Mouse (Mus musculus): ENCODE measurements around the gene Wasf3.
"Not testable (repeated sequence)": the region's sequence is repeated elsewhere in the genome, so short reads cannot be mapped to it uniquely, and the experiment has no call there.

Wasf3 gene

DNA sequence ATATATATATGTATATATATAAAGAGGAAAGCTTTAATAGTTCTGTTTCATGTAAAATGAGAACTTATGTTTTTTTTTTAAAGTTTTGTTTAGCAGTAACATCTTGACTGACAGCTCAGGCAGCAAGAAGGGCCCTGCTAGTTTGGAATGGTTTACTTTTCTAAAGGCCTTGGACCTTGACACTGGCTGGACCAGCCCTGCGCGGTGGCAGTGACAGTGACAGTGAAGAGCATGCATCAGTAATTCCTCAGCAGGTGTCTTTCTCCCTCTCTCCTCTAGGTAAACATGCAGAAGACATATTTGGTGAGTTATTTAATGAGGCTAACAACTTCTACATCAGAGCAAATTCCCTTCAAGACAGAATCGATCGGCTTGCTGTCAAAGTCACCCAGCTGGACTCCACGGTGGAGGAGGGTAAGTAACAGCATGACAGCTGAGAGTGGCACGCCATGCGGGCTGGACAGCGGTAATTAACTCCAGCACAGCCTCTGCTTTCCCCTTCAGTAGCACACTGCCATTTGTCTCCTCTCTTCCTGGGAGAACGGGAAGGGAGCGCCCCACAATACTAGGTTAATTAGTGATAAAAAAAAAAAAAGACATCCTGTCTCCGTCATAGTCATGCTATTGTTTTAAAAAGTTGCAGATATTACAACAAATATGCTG is 66.9 kb downstream of the Wasf3 start:
- no peak for DNase-seq (ENCODE audit: low read depth, low spot score)
- Histone ChIP-seq H3K36me3 (ENCODE audit: control insufficient read depth, insufficient read depth, low read length, poor library complexity, severe bottlenecking) (no peaks in the 10 kb centered on the region), H3K27me3 (ENCODE audit: control insufficient read depth, insufficient read depth, low read length, poor library complexity, severe bottlenecking) (no peaks in the 10 kb centered on the region; the same call in 1 of the 2 replicates)

DNA sequence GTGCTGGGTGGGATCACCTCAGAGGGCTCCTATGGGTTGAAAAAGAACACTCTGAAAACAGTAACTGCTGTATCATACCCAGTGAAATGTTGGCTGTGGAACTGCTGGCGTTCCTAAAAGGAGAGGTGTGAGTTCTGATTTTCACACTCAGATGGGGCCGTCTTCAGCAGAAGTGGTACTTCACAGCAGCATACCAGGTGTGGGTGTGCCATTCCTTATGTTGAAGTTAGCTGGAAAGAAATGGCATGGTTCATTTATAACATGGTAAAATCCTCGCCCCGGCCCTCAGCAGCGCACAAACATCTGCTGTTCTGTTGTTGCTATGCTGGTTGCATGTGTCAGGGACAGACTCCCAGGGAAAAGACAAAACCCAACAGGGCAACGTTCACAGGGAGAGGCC is 68.8 kb downstream of the Wasf3 start:
- DNase-seq (ENCODE audit: low read depth, low spot score): no peak
- Histone ChIP-seq H3K27me3 (ENCODE audit: control insufficient read depth, insufficient read depth, low read length, poor library complexity, severe bottlenecking) (no peaks in the 10 kb centered on the region; the same call in 1 of the 2 replicates), H3K36me3 (ENCODE audit: control insufficient read depth, insufficient read depth, low read length, poor library complexity, severe bottlenecking) (no peaks in the 10 kb centered on the region)

DNA sequence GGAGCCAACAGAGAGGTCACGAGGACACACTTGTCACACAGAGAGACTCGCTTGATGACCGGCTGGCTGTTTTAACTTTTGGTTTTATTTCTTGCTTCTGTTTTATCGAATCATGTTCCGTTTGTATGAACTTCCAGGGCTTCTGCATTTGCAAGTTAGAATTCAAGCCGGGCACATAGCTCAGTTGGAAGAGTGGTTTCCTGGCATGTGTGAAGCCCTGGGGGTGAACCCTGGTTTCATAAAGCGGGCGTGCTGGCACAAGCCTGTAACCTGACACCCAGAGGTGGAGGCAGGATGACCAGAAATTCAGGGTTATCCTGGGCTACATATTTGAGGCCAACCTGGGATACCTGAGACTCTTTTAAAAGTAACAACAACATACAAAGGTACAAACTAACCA is 76.8 kb downstream of the Wasf3 start:
- no peak for DNase-seq (ENCODE audit: low read depth, low spot score)
- Histone ChIP-seq H3K27me3 (ENCODE audit: control insufficient read depth, insufficient read depth, low read length, poor library complexity, severe bottlenecking) (no peaks in the 10 kb centered on the region; the same call in 1 of the 2 replicates), H3K36me3 (ENCODE audit: control insufficient read depth, insufficient read depth, low read length, poor library complexity, severe bottlenecking) (no peaks in the 10 kb centered on the region)

DNA sequence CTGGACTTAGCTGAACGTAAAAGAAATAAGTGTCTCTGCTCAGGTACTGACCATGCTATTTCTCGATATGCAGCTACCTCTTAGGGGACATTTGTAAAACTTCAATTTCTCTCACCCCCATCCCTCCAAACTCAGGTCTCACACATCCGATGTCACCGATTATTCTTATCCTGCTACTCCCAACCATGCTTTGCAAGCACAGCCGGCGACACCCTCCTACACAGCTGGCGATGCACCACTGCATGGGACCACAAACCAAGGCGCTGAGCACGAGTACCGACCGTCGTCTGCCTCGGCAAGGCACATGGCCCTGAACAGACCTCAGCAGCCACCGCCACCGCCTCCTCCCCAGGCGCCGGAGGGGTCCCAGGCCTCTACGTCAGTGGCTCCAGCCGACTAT is 81.9 kb downstream of the Wasf3 start:
- H3K36me3 ChIP-seq (ENCODE audit: control insufficient read depth, insufficient read depth, low read length, poor library complexity, severe bottlenecking): no peaks in the 10 kb centered on the region
- H3K27me3 ChIP-seq (ENCODE audit: control insufficient read depth, insufficient read depth, low read length, poor library complexity, severe bottlenecking): no peaks in the 10 kb centered on the region
- no peak for DNase-seq (ENCODE audit: low read depth, low spot score)

DNA sequence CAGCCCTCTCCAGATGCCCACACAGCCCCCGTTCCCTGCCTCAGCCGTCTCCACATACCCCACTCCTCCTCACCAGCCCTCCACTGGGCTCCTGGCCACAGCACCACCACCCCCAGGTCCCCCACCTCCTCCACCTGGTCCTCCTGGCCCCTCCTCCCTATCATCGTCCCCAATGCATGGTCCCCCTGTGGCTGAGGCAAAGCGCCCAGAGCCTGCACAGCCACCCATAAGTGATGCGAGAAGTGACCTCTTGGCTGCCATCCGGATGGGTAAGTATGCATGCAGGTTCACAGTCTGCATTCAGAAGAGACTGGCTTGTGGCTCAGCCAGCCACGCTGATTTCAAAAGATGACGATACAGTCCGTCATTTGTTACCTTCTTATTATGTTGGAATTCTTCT is 83.5 kb downstream of the Wasf3 start:
- Histone ChIP-seq H3K27me3 (ENCODE audit: control insufficient read depth, insufficient read depth, low read length, poor library complexity, severe bottlenecking) (no peaks in the 10 kb centered on the region), H3K36me3 (ENCODE audit: control insufficient read depth, insufficient read depth, low read length, poor library complexity, severe bottlenecking) (no peaks in the 10 kb centered on the region)
- DNase-seq (ENCODE audit: low read depth, low spot score): no peak

DNA sequence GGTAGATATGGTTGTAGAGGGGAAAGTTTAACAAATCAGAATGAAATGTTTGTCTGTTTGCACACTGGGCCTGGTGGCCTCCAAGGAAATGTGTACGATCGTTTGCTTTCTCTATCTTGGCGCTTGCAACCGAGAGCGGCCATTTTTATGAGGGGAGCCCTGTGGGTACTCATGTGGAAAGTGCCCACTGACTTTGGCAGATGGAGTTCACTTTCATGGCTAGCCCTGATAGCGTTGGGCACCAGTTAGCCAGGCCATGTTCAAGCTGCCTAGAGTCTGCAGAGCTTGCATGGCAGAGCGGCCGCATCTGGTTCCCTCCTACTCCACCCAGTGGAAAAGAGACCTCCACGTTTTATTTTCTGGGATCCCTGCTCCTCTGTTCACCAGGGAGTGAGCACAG is 86.0 kb downstream of the Wasf3 start:
- H3K27me3 ChIP-seq (ENCODE audit: control insufficient read depth, insufficient read depth, low read length, poor library complexity, severe bottlenecking): peaks cover 1% of the 10 kb centered on the region; the same call in 1 of the 2 replicates
- DNase-seq (ENCODE audit: low read depth, low spot score): no peak
- no peaks in the 10 kb centered on the region for H3K36me3 ChIP-seq (ENCODE audit: control insufficient read depth, insufficient read depth, low read length, poor library complexity, severe bottlenecking)

DNA sequence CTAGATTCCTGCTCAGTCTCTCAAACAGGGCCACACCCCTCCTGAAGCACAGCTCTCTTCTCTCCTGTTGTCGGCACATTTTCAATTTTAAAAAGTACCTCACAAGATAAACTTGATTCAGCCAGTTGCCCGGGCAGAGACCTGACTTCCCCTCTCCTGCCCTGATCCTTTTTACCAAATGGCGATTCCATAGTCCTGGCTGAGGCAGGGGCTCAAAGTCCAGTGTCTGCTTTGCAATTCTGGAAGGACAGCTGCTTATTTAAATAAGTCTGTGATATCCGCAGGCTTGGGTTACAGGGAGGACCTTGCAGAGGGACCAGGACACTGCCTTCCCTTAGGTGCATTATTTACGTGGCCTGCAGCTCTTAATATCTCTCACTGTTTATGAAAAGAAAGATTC is 86.5 kb downstream of the Wasf3 start:
- no peak for DNase-seq (ENCODE audit: low read depth, low spot score)
- Histone ChIP-seq H3K27me3 (ENCODE audit: control insufficient read depth, insufficient read depth, low read length, poor library complexity, severe bottlenecking) (peaks cover 1% of the 10 kb centered on the region; the same call in 1 of the 2 replicates), H3K36me3 (ENCODE audit: control insufficient read depth, insufficient read depth, low read length, poor library complexity, severe bottlenecking) (no peaks in the 10 kb centered on the region)

DNA sequence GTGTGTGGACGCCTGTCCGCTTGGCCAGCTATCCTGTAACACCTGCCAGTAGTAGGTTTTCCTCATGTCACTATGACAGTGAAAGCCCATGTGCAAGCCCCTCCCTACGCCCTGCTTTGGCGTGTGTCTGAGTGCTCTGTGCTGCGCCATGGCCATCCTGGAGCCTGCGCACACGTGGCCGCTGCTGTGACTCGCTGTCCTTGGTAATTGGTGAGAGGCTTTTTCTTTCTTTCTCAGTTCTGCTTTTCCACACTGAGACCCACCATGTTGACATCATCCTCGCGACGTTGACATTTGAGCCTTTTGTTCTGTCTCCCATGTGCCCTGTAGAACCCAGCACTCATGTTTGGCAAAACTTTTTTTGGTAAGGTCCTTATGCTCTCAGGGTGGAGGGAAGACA is 87.0 kb downstream of the Wasf3 start:
- no peak for DNase-seq (ENCODE audit: low read depth, low spot score)
- H3K36me3 ChIP-seq (ENCODE audit: control insufficient read depth, insufficient read depth, low read length, poor library complexity, severe bottlenecking): no peaks in the 10 kb centered on the region

DNA sequence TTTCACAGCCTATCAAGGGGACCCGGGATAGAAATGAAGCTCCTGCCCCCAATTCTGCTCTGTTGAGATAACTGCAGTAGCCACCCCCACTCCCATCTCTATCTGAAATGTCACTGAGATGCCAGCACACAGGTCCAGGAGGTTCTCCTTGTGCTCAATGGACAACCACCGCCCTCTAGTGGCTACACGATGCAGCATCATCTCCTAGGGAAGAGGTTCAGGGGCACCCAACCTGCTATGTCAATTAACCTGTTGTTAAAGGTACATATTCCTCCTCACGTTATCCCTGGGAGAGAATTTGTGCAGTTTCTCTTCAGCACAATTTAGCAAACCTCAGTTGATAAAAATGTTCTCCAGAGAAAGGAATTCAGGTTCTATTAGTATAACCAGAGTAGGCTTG is 94.8 kb downstream of the Wasf3 start:
- not testable (repeated sequence) for DNase-seq (ENCODE audit: low read depth, low spot score); H3K36me3 ChIP-seq (ENCODE audit: control insufficient read depth, insufficient read depth, low read length, poor library complexity, severe bottlenecking); H3K27me3 ChIP-seq (ENCODE audit: control insufficient read depth, insufficient read depth, low read length, poor library complexity, severe bottlenecking)

More for the DNA sequence above, 87.0 kb downstream of the Wasf3 start:
- peaks cover 1% of the 10 kb centered on the region; the same call in 1 of the 2 replicates for H3K27me3 ChIP-seq (ENCODE audit: control insufficient read depth, insufficient read depth, low read length, poor library complexity, severe bottlenecking)

DNA sequence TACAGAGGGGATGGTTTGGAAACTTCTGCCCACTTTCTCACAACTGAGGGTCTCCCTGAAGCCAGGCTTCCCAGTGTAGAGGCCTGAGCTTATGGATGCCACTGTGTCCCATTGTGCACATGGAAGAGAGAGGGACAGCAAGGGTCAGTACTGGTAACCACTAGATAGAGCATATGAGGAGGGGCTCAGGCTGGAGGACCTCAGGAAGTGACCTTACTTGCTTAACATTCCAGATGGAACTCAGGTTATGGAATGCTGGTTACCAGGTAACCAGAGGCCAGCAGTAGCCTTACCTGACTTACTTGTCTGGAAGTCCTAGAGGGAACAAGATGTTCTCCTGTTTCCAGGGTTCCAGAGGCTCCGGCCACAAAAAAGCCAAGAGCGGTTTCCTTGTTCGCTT is 96.9 kb downstream of the Wasf3 start, which contains the start of gene Gm6408:
Gene Gm6408 (plus strand): TSS at position 301 of the 400 bp plus-strand sequence.
- H3K36me3 ChIP-seq (ENCODE audit: control insufficient read depth, insufficient read depth, low read length, poor library complexity, severe bottlenecking); DNase-seq (ENCODE audit: low read depth, low spot score); H3K27me3 ChIP-seq (ENCODE audit: control insufficient read depth, insufficient read depth, low read length, poor library complexity, severe bottlenecking): not testable (repeated sequence)

DNA sequence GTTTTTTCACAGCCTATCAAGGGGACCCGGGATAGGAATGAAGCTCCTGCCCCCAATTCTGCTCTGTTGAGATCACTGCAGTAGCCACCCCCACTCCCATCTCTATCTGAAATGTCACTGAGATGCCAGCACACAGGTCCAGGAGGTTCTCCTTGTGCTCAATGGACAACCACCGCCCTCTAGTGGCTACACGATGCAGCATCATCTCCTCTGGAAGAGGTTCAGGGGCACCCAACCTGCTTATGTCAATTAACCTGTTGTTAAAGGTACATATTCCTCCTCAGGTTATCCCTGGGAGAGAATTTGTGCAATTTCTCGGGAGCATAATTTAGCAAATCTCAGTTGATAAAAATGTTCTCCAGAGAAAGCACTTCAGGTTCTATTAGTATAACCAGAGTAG is 104.2 kb downstream of the Wasf3 start:
- not testable (repeated sequence) for DNase-seq (ENCODE audit: low read depth, low spot score); H3K36me3 ChIP-seq (ENCODE audit: control insufficient read depth, insufficient read depth, low read length, poor library complexity, severe bottlenecking); H3K27me3 ChIP-seq (ENCODE audit: control insufficient read depth, insufficient read depth, low read length, poor library complexity, severe bottlenecking)

DNA sequence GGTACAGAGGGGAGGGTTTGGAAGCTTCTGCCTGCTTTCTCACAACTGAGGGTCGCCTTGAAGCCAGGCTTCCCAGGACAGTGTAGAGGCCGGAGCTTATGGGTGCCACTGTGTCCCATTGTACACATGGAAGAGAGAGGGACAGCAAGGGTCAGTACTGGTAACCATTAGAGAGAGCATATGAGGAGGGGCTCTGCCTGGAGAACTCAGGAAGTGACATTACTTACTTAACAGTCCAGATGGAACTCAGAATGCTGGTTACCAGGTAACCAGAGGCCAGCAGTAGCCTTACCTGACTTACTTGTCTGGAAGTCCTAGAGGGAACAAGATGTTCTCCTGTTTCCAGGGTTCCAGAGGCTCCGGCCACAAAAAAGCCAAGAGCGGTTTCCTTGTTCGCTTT is 106.3 kb downstream of the Wasf3 start, which contains the start of gene Gm6370:
Gene Gm6370 (plus strand): TSS at position 301 of the 400 bp plus-strand sequence.
- DNase-seq (ENCODE audit: low read depth, low spot score); H3K27me3 ChIP-seq (ENCODE audit: control insufficient read depth, insufficient read depth, low read length, poor library complexity, severe bottlenecking); H3K36me3 ChIP-seq (ENCODE audit: control insufficient read depth, insufficient read depth, low read length, poor library complexity, severe bottlenecking): not testable (repeated sequence)

DNA sequence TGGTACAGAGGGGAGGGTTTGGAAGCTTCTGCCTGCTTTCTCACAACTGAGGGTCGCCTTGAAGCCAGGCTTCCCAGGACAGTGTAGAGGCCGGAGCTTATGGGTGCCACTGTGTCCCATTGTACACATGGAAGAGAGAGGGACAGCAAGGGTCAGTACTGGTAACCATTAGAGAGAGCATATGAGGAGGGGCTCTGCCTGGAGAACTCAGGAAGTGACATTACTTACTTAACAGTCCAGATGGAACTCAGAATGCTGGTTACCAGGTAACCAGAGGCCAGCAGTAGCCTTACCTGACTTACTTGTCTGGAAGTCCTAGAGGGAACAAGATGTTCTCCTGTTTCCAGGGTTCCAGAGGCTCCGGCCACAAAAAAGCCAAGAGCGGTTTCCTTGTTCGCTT is 117.3 kb downstream of the Wasf3 start, which contains the start of gene 4930449I24Rik:
Gene 4930449I24Rik (plus strand): TSS at position 301 of the 400 bp plus-strand sequence.
- DNase-seq (ENCODE audit: low read depth, low spot score); H3K36me3 ChIP-seq (ENCODE audit: control insufficient read depth, insufficient read depth, low read length, poor library complexity, severe bottlenecking); H3K27me3 ChIP-seq (ENCODE audit: control insufficient read depth, insufficient read depth, low read length, poor library complexity, severe bottlenecking): not testable (repeated sequence)

DNA sequence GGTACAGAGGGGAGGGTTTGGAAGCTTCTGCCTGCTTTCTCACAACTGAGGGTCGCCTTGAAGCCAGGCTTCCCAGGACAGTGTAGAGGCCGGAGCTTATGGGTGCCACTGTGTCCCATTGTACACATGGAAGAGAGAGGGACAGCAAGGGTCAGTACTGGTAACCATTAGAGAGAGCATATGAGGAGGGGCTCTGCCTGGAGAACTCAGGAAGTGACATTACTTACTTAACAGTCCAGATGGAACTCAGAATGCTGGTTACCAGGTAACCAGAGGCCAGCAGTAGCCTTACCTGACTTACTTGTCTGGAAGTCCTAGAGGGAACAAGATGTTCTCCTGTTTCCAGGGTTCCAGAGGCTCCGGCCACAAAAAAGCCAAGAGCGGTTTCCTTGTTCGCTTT is 129.0 kb downstream of the Wasf3 start, which contains the start of gene Gm3402:
Gene Gm3402 (plus strand): TSS at position 301 of the 400 bp plus-strand sequence.
- not testable (repeated sequence) for DNase-seq (ENCODE audit: low read depth, low spot score); H3K36me3 ChIP-seq (ENCODE audit: control insufficient read depth, insufficient read depth, low read length, poor library complexity, severe bottlenecking); H3K27me3 ChIP-seq (ENCODE audit: control insufficient read depth, insufficient read depth, low read length, poor library complexity, severe bottlenecking)

All from splenic B cell, adult 2 months (primary cell).